ENCODE assay signal across 9 mouse cellular contexts in the genomic region with DNA sequence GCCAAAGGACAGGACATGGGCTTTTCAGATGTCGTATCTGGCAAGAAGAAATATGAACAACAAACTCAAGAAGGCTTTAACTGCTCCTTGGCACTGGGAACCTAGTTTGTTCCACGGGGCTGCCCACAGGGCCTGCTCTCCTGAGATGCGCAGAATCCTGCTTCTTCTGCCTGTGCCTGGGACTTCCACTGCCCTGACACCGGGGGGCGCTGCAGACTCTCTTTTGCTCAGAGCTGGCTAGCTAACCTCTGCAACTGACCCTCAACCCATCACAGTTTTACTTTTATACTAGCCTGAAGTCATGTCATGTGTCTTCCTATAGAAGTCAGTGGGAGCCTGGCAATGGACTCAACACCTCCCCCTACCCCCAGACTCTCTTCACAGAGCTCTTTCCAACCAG. TPM values are rescaled to one million over a fixed set of nuclear protein-coding genes. Genes with fewer than 3 reads are reported as not detected.
DNase-seq lines count a peak whose midpoint lies in the region; ATAC-seq and TF ChIP-seq lines count a peak whose summit lies in the region.
"Had no signal": no experiment of that assay in that cellular context is flagged by ENCODE, and none has a peak within 500 bp of the region (broad histone marks: within the 10 kb centered on the region; RNA-seq: fewer than 3 reads in every experiment).

No protein-coding gene starts in this region.

- H3K9ac ChIP-seq in midbrain, postnatal 0 days (replicated peaks; ENCODE audit: low read length, poor library complexity, severe bottlenecking), result no peak overlapping the region
- no peak overlapping the region for H3K9ac ChIP-seq in midbrain, embryonic 14.5 days (replicated peaks; ENCODE audit: low read length)
- H3K9ac ChIP-seq: lung, embryonic 15.5 days had no signal

- no peak overlapping the region for H3K4me2 ChIP-seq in midbrain, postnatal 0 days (ENCODE audit: low read depth, low read length, poor library complexity, severe bottlenecking)
- no peak overlapping the region for H3K4me2 ChIP-seq in midbrain, embryonic 14.5 days (ENCODE audit: low read length)
- H3K4me2 ChIP-seq: lung, embryonic 15.5 days had no signal

- no peak overlapping the region for H3K27ac ChIP-seq in midbrain, postnatal 0 days (ENCODE audit: low read depth, low read length)
- H3K27ac ChIP-seq in midbrain, embryonic 14.5 days (replicated peaks; ENCODE audit: low read depth, low read length), result no peak overlapping the region
- H3K27ac ChIP-seq in cortical plate, adult 2 months (ENCODE audit: insufficient read depth, low read length), result no peak overlapping the region
- no peak overlapping the region for H3K27ac ChIP-seq in limb, embryonic 10.5 days
- H3K27ac ChIP-seq: lung, embryonic 15.5 days had no signal

- H3K4me3 ChIP-seq in midbrain, postnatal 0 days (ENCODE audit: low read depth, low read length), result no peak overlapping the region
- no peak overlapping the region for H3K4me3 ChIP-seq in midbrain, embryonic 14.5 days (replicated peaks; ENCODE audit: low read depth, low read length)
- H3K4me3 ChIP-seq in cortical plate, adult 2 months (ENCODE audit: insufficient read depth, low read length), result no peak overlapping the region
- H3K4me3 ChIP-seq in limb, embryonic 10.5 days, result no peak overlapping the region
- H3K4me3 ChIP-seq: lung, embryonic 15.5 days had no signal

- no peak for ATAC-seq in midbrain, postnatal 0 days (ENCODE audit: low FRiP score)
- ATAC-seq in midbrain, embryonic 14.5 days (ENCODE audit: low FRiP score, low TSS enrichment), result no peak
- ATAC-seq in erythroid progenitor cell, adult 5-6 weeks (replicated peaks; ENCODE audit: low FRiP score, poor library complexity, severe bottlenecking), result no peak

- H3K4me1 ChIP-seq in midbrain, postnatal 0 days (ENCODE audit: insufficient read depth, low read length), result 0 out of 2 replicates have a peak, but pooled peaks cover 6% of the 10 kb centered on the region
- H3K4me1 ChIP-seq in midbrain, embryonic 14.5 days (ENCODE audit: control insufficient read depth, insufficient read depth, low read length), result peaks cover 20% of the 10 kb centered on the region
- H3K4me1 ChIP-seq in cortical plate, adult 2 months (ENCODE audit: control insufficient read depth, insufficient read depth, low read length), result peaks cover 15% of the 10 kb centered on the region
- H3K4me1 ChIP-seq in limb, embryonic 10.5 days, result no peaks in the 10 kb centered on the region
- H3K4me1 ChIP-seq: lung, embryonic 15.5 days had no signal

- 42% methylated on average over 5 of the region's 5 CpGs for WGBS in midbrain, postnatal 0 days
- WGBS in midbrain, embryonic 14.5 days, result 51% methylated on average over 5 of the region's 5 CpGs
- 48% methylated on average over 5 of the region's 5 CpGs for WGBS in limb, embryonic 10.5 days

- no peaks in the 10 kb centered on the region for H3K36me3 ChIP-seq in midbrain, postnatal 0 days (ENCODE audit: insufficient read depth, low read length)
- no peaks in the 10 kb centered on the region for H3K36me3 ChIP-seq in midbrain, embryonic 14.5 days (ENCODE audit: control insufficient read depth, insufficient read depth, low read length)
- no peaks in the 10 kb centered on the region for H3K36me3 ChIP-seq in limb, embryonic 10.5 days
- H3K36me3 ChIP-seq: lung, embryonic 15.5 days had no signal

- peak; percentile 23 for DNase-seq in cerebellum, adult 9-10 months
- no peak for DNase-seq in cerebellum, adult 9-11 months
- no peak for DNase-seq in midbrain, postnatal 0 days (ENCODE audit: low spot score)
- DNase-seq in midbrain, embryonic 14.5 days, result no peak
- DNase-seq in limb, embryonic 10.5 days (ENCODE audit: low spot score), result peak; percentile 69
- peak; percentile 24 to 74 for DNase-seq in spleen, postnatal 10 days (ENCODE audit: low spot score in 2 of 2)

- H3K9me3 ChIP-seq in midbrain, postnatal 0 days (ENCODE audit: low read length), result no peaks in the 10 kb centered on the region
- no peaks in the 10 kb centered on the region for H3K9me3 ChIP-seq in midbrain, embryonic 14.5 days (ENCODE audit: control insufficient read depth, low read length)
- H3K9me3 ChIP-seq in limb, embryonic 10.5 days (replicated peaks), result no peaks in the 10 kb centered on the region
- H3K9me3 ChIP-seq: lung, embryonic 15.5 days had no signal

- no peak for TF ChIP-seq POLR2A in cortical plate, adult 2 months (IDR thresholded peaks at IDR 0.05; ENCODE audit: extremely low read depth, insufficient read depth, low read length)

- TF ChIP-seq CTCF in midbrain, postnatal 0 days (IDR thresholded peaks at IDR 0.05), result peak; percentile 62
- peak; percentile 49 for TF ChIP-seq CTCF in cortical plate, adult 2 months (IDR thresholded peaks at IDR 0.05; ENCODE audit: extremely low read depth, insufficient read depth, low read length)

- H3K27me3 ChIP-seq in midbrain, postnatal 0 days (ENCODE audit: insufficient read depth, low read length), result no peaks in the 10 kb centered on the region
- H3K27me3 ChIP-seq in midbrain, embryonic 14.5 days (ENCODE audit: control insufficient read depth, insufficient read depth, low read length), result no peaks in the 10 kb centered on the region
- peaks cover 3% of the 10 kb centered on the region; the same call in 1 of the 2 replicates for H3K27me3 ChIP-seq in limb, embryonic 10.5 days (ENCODE audit: low read depth, poor library complexity, severe bottlenecking)
- H3K27me3 ChIP-seq: lung, embryonic 15.5 days had no signal

RNA-seq across cellular contexts. Expression of a gene that starts 23.7 kb away (rescaled TPM):
- 97.1 and 102 TPM in 2 replicates for total RNA-seq in midbrain, postnatal 0 days (2014; rRNA removed)
- polyA plus RNA-seq in midbrain, postnatal 0 days (2015; fragmentation: Nextera tagmentation; extraction: Ambion mirVana), result 13.4 and 15.7 TPM in 2 replicates
- polyA plus RNA-seq in midbrain, embryonic 14.5 days (2014; fragmentation: Nextera tagmentation; extraction: Ambion mirVana), result 22.3 and 24.0 TPM in 2 replicates
- 765 and 784 TPM in 2 replicates for polyA plus RNA-seq in cortical plate, adult 2 months (2012; rRNA removed)
- 0.09 and 0.38 TPM in 2 replicates for polyA plus RNA-seq in limb, embryonic 10.5 days (2016; fragmentation: Nextera tagmentation; extraction: Ambion mirVana)
- total RNA-seq in erythroid progenitor cell, adult 5-6 weeks (2015; ENCODE audit: low replicate concordance), result not detected in 2 replicates
- not detected in 2 replicates for total RNA-seq in erythroid progenitor cell, adult 5-6 weeks (2017; ENCODE audit: low replicate concordance)

Comparison
In these comparisons a context has a peak if more than half of its experiments do, and no peak if none do; other contexts are left out.
1. DNase-seq: peak in cerebellum, adult 9-10 months (single experiment), limb, embryonic 10.5 days (single experiment) and spleen, postnatal 10 days (2 of 2); none in cerebellum, adult 9-11 months (single experiment), midbrain, postnatal 0 days (single experiment) and midbrain, embryonic 14.5 days (single experiment).
2. RNA of a gene that starts 23.7 kb away (polyA plus RNA-seq): 765 to 784 TPM in cortical plate, adult 2 months; 22.3 to 24.0 TPM in midbrain, embryonic 14.5 days, 13.4 to 15.7 TPM in midbrain, postnatal 0 days and 0.09 to 0.38 TPM in limb, embryonic 10.5 days; every median in the first group is over 10 times any median in the second.